Mouse (Mus musculus): ENCODE measurements around the gene Nr4a1.
A peak's percentile ranks its signal among the peaks of the same experiment; 100 is the strongest.

Gene Nr4a1

GRCm38 (mm10) chr15:101233183-101233582 lies 20.9 kb upstream of the Nr4a1 start:
- no peak for DNase-seq (ENCODE audit: low spot score in 2 of 2)

GRCm38 (mm10) chr15:101233641-101234275 lies 20.3 kb upstream of the Nr4a1 start:
- no peak for DNase-seq (ENCODE audit: low spot score in 2 of 2)

GRCm38 (mm10) chr15:101234611-101235341 lies 19.3 kb upstream of the Nr4a1 start:
- DNase-seq (ENCODE audit: low spot score in 2 of 2), result no peak

- DNase-seq (ENCODE audit: low spot score in 2 of 2), result no peak
Measured at GRCm38 (mm10) chr15:101235342-101235698, 18.7 kb upstream of the Nr4a1 start.

- no peak for DNase-seq (ENCODE audit: low spot score in 2 of 2)
Measured at GRCm38 (mm10) chr15:101235728-101236327, 18.2 kb upstream of the Nr4a1 start.

- DNase-seq (ENCODE audit: low spot score in 2 of 2), result peak; percentile 52 to 82
Measured at GRCm38 (mm10) chr15:101236878-101237277, 17.2 kb upstream of the Nr4a1 start.

DNA sequence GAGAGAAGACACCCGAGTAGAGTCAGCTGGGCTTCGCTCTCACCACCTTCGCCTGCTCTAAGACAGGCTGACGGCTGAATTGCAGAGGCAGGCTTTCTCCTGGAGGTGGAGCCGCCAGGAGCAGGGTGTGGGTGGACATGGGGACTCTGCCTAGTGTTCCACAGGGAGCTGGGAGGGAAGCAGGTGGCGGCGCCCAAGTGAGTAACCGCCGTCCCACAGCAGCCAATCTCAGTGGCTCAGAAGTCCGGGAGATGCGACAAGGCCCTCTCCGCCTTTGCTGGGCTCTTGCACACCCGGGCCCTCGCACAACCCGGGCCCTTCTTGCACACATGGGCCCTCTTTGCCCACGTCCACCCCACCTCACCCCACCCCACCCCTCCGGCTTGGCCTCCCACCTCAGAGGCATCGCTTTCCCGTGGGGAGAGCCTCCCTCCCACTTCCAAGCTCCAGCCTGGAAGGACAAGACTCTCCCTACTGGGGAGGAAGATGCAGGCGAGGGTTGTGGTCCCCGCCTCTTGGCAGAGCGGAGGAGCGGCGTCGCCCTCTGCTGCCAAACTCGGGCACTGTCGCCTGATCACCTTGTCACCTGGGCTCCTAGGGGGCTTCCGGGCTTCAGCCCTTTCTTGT lies 15.1 kb upstream of the Nr4a1 start:
- peak in 1 of 2 experiments; percentile 70 for DNase-seq (ENCODE audit: low spot score in 2 of 2)

DNA sequence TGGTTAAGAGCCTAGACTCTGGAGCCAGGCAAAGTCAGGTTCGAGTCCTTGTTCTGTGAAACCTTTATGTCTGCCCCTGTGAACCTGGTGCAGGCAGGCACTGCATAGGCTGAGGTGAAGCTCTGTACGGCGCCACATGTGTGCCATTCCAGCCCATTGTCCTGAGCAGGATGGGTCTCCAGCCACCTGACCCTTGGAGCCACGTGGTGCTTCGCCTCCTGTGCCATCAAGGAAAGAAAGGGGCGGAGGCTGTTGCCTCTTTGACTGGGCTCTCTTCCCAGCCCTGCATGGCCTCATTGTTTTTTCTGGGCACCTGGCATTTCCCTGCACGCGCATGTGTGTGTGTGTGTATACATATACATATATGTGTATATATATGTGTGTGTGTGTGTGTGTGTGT lies 14.2 kb upstream of the Nr4a1 start:
- no peak for DNase-seq (ENCODE audit: low spot score in 2 of 2)

DNA sequence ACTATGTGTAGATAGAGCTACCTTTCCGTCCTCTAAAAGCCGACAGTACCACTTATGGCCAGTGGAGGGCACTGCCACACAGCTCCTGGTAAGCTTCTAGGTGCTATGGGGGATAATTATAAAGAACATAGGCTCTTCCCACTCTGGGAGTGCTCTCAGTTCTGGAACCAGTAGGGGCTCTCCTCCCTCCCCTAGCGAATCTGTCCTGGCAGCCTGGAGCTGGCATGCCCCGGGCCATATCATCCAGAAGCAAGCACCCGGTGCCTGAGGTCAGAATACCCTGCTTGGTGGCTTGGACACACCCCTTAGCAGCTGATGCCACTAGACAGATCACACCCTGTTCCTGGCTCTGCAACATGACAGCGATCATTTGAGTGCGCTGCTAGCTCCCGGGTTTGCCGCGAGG lies 13.3 kb upstream of the Nr4a1 start:
- DNase-seq (ENCODE audit: low spot score in 2 of 2), result peak; percentile 72 to 85

- no peak for DNase-seq (ENCODE audit: low spot score in 2 of 2)
Measured at GRCm38 (mm10) chr15:101241236-101241635, 12.8 kb upstream of the Nr4a1 start.

DNA sequence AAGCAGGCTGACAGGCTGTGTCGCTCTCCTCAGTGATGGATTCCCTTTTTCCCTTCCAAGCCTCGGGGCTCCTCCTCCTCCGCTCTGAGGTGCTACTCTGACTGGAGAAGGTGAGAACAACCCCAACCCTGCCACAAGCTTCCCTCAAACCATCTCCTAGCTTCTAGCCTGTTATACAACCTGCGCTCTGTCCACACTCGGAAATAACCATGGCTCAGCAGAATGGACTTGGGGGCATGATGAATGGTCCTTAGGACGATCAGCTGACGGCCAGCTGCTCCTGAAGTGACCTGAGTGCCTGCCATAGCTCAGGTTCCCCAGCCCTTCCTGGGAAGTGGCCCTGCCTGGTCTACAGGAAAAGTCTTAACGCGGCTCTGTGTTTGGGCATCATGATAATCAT lies 12.2 kb upstream of the Nr4a1 start:
- DNase-seq (ENCODE audit: low spot score in 2 of 2), result no peak

GRCm38 (mm10) chr15:101242645-101243044 lies 11.4 kb upstream of the Nr4a1 start:
- DNase-seq (ENCODE audit: low spot score in 2 of 2), result peak in 1 of 2 experiments; percentile 42

DNA sequence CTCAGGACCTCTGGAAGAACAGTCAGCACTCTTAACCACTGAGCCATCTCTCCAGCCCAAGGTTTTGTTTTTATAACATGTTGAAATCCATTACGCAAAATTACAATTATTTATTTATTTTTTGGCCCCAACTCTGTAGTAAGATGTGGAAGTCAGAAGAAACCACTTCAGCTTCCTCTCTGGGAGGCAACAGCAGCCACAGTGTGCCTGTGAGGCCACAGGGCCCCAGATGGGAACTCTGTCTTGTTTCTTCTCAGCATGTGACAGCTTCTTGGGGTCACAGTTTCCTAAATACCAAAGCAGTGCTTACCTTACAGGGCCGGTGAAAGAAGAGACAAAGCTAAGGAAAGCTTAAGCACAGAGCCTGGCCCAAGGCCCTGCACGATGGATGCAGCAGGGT lies 10.1 kb upstream of the Nr4a1 start:
- no peak for DNase-seq (ENCODE audit: low spot score in 2 of 2)

GRCm38 (mm10) chr15:101246231-101247154 lies 7.6 kb upstream of the Nr4a1 start:
- peak; percentile 67 to 90 for DNase-seq (ENCODE audit: low spot score in 2 of 2)

- no peak for DNase-seq (ENCODE audit: low spot score in 2 of 2)
Measured at GRCm38 (mm10) chr15:101247155-101247498, 6.9 kb upstream of the Nr4a1 start.

GRCm38 (mm10) chr15:101248029-101248710 lies 5.9 kb upstream of the Nr4a1 start:
- DNase-seq (ENCODE audit: low spot score in 2 of 2), result peak in 1 of 2 experiments; percentile 41

GRCm38 (mm10) chr15:101250220-101250800 lies 3.8 kb upstream of the Nr4a1 start:
- DNase-seq (ENCODE audit: low spot score in 2 of 2), result no peak

GRCm38 (mm10) chr15:101251930-101252329 lies 2.1 kb upstream of the Nr4a1 start:
- no peak for DNase-seq (ENCODE audit: low spot score in 2 of 2)

DNA sequence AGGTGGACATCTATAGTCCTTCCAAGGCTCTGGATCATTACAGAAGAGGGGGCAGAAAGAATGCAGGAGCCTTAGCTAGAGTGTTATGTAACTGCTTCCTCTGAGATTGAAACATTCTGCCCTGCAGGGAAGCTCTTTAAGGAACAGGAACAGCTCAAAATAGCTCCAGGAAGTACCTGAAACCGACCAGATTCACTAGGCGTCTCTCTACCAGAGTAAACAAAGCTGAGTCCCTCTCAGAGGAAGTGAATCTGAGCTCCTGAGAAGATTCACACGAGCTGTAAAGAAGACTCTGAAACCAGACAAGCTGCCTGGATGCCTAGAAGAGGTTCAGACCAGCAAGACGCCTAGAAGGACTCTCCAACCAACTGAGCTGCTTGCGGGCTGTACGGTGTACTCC lies 1.5 kb upstream of the Nr4a1 start:
- DNase-seq (ENCODE audit: low spot score in 2 of 2), result no peak

DNA sequence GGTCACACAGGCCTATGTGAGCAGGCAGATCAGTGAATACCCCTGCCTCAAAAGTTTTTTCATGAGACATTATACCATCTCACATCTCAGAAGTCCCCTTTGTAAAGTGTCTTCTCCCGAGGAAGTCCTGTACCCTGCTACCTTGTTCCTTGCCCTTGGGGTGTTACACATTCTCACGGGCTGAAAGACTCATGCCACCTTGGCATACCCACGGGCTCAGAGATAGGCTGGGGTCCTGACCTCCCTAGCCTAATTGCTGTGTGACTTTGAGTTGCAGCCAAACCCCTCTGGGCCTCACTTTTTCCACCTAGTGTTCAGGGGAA lies 545 bp upstream of the Nr4a1 start:
- DNase-seq (ENCODE audit: low spot score in 2 of 2), result no peak

Data from spleen, postnatal 10 days (tissue).